Mouse (Mus musculus) limb, embryonic 11.5 days (tissue): ENCODE data around the gene Ppig. TPM values are rescaled to one million over a fixed set of nuclear protein-coding genes. Genes with fewer than 3 reads are reported as not detected.

Source experiments
- ATAC-seq: fragments of 200-750 bp; cut with Nextera tagmentation; 2 replicates; pipeline ENCODE4 v1.8.0; 2017; ENCODE audit warnings: low read depth; ENCODE audit not compliant: insufficient number of reproducible peaks, low FRiP score, low TSS enrichment
- DNase-seq: peaks from one replicate; pipeline ENCODE4 v3.0.0-alpha.2; 2015; ENCODE audit warnings: low spot score
- H3K27ac ChIP-seq: fragments of 300-500 bp; sonication (generic); replicated peaks from 2 replicates; pipeline ENCODE4 v1.5.1; 2014; ENCODE audit warnings: low read depth, mild to moderate bottlenecking, low read length
- H3K27me3 ChIP-seq: fragments of 300-500 bp; sonication (generic); 2 replicates; pipeline ENCODE4 v1.6.1; 2014; ENCODE audit warnings: mild to moderate bottlenecking, low read length, mixed read lengths; ENCODE audit not compliant: control insufficient read depth, insufficient read depth
- H3K36me3 ChIP-seq: fragments of 300-500 bp; sonication (generic); 2 replicates; pipeline ENCODE4 v1.6.1; 2014; ENCODE audit warnings: mild to moderate bottlenecking, low read length, moderate library complexity, mixed read lengths; ENCODE audit not compliant: control insufficient read depth, insufficient read depth
- H3K4me1 ChIP-seq: fragments of 300-500 bp; sonication (generic); 2 replicates; pipeline ENCODE4 v1.6.1; 2014; ENCODE audit warnings: low read length, mixed read lengths; ENCODE audit not compliant: control insufficient read depth, insufficient read depth
- H3K4me2 ChIP-seq: fragments of 300-500 bp; sonication (generic); 2 replicates; pipeline ENCODE4 v1.6.1; 2014; ENCODE audit warnings: low read depth, mild to moderate bottlenecking, moderate library complexity; ENCODE audit not compliant: severe bottlenecking
- H3K4me3 ChIP-seq: fragments of 300-500 bp; sonication (generic); 2 replicates; pipeline ENCODE4 v1.5.1; 2014; ENCODE audit warnings: low read depth, low read length
- H3K9ac ChIP-seq: fragments of 300-500 bp; sonication (generic); 2 replicates; pipeline ENCODE4 v1.6.1; 2014; ENCODE audit warnings: mild to moderate bottlenecking, low read length
- H3K9me3 ChIP-seq: fragments of 300-500 bp; sonication (generic); 2 replicates; pipeline ENCODE4 v1.6.1; 2016; ENCODE audit warnings: low read length; ENCODE audit not compliant: control insufficient read depth
- WGBS: fragments of 180-500 bp; shearing (Covaris S2); extraction: QIAGEN DNeasy Blood & Tissue Kit; methylation state at CpG from one replicate; pipeline ENCODE4 v1.1.7; 2014; 5-methylcytosine and 5-hydroxymethylcytosine counted together
- polyA plus RNA-seq: library from polyadenylated mRNA; unstranded; fragments of >200 nt; fragmentation: Nextera tagmentation; extraction: Ambion mirVana; gene quantifications from 2 replicates; pipeline ENCODE4 v1.2.1, GENCODE M21; 2014

Ppig gene
- polyA plus RNA-seq, 1 experiment from 2014 or later = 138 TPM

DNA sequence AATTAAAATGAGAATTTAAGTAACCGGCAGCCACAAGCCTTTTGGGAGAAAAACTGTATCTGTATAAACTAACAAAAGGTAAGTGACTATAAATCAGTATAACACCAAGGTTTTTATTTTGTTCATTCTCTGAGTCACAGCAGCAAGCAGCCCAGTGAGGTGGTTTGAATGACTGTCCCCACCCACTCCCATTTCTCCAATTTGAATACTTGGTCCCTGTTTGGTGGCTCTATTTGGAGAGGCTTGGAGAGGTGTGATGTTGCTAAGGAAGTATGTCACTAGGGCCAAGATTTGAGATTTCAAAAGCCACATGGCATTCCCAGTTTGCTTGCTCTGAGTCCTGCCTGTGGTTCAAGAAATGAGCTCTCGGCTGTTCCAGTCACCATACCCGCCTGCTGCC is 32.1 kb upstream of the Ppig start:
- no peaks in the 10 kb centered on the region for H3K4me1 ChIP-seq
- no peak overlapping the region for H3K4me3 ChIP-seq
- no peaks in the 10 kb centered on the region for H3K9me3 ChIP-seq
- ATAC-seq = no peak
- no peak overlapping the region for H3K9ac ChIP-seq
- H3K4me2 ChIP-seq = no peak overlapping the region
- H3K27me3 ChIP-seq = no peaks in the 10 kb centered on the region
- H3K27ac ChIP-seq = no peak overlapping the region
- DNase-seq = no peak
- WGBS = 89% methylated on average over 3 of the region's 3 CpGs
- peaks cover 2% of the 10 kb centered on the region; the same call in 1 of the 2 replicates for H3K36me3 ChIP-seq

DNA sequence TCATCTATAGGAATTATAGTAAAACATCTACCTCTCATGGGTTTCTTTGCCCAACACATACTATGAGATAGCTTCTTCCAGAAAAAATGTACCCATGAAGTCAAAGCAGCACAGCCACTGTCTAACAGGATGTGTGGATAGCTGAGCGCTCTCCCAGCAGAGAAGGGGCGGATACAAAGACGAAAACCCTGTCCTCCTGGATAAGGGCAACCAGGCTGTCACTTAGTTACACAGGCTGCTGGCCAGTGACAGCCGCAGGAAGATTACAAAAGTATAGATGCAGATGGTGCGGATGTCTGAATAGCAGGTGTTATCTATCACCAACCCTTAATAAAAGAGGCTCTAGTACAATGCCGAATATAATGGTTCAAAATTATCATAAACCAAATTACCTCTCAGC is 31.5 kb upstream of the Ppig start:
- Histone ChIP-seq H3K27me3 (no peaks in the 10 kb centered on the region), H3K4me3 (no peak overlapping the region), H3K4me1 (no peaks in the 10 kb centered on the region), H3K36me3 (peaks cover 2% of the 10 kb centered on the region; the same call in 1 of the 2 replicates), H3K9ac (no peak overlapping the region), H3K4me2 (no peak overlapping the region), H3K9me3 (no peaks in the 10 kb centered on the region), H3K27ac (no peak overlapping the region)
- WGBS = 98% methylated on average over 6 of the region's 6 CpGs
- ATAC-seq (no peak), DNase-seq (no peak)

DNA sequence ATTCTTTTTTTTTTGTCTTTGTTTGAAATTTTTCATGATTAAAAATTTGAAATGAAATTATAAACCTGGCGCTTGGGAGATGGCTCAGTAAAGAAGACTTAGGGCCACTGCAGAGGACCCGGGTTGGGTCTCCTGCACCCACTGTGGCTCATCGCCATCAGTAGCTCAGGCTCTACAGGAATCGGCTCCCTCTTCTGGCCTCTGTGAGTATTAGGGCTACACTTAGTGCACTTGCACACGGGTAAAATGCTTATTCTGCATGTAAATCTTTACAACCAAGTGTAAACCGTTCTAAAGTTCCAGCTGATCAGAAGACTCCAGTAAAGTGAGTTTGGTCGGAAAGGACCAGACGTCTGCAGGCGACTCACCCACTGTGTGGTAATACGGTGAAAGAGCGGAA is 28.8 kb upstream of the Ppig start:
- Histone ChIP-seq H3K4me1 (no peaks in the 10 kb centered on the region), H3K4me3 (no peak overlapping the region), H3K9ac (no peak overlapping the region), H3K4me2 (no peak overlapping the region), H3K27ac (no peak overlapping the region), H3K9me3 (no peaks in the 10 kb centered on the region), H3K36me3 (peaks cover 2% of the 10 kb centered on the region), H3K27me3 (no peaks in the 10 kb centered on the region)
- ATAC-seq = no peak
- no peak for DNase-seq
- WGBS = 90% methylated on average over 11 of the region's 11 CpGs

DNA sequence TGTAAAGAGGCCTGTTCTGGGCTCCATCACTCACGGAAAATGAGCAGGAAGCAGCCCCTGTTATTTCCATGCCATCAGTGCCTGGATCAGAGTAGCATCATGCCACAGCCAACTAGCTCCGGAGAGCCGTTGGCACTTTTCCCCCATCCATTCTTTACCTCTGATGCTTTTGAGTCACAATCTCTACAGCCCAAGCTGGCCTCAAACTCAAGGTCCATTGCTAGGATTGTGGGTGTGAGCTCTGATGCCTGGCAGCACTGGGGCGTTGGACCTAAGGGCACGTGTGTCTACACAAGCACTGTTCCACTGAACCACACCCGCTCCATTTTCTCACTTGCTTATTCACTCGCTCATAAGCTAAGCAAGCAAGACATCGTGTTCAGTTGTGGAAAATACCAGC is 21.9 kb upstream of the Ppig start:
- H3K4me2 ChIP-seq = no peak overlapping the region
- no peak overlapping the region for H3K27ac ChIP-seq
- H3K36me3 ChIP-seq = peaks cover 2% of the 10 kb centered on the region; the same call in 1 of the 2 replicates
- H3K9ac ChIP-seq = no peak overlapping the region
- H3K9me3 ChIP-seq = no peaks in the 10 kb centered on the region
- DNase-seq = no peak
- WGBS = 88% methylated on average over 8 of the region's 8 CpGs
- no peak overlapping the region for H3K4me3 ChIP-seq
- H3K4me1 ChIP-seq = no peaks in the 10 kb centered on the region
- no peaks in the 10 kb centered on the region for H3K27me3 ChIP-seq
- ATAC-seq = no peak

- H3K4me3 ChIP-seq = no peak overlapping the region
- H3K36me3 ChIP-seq = no peaks in the 10 kb centered on the region
- DNase-seq (no peak), ATAC-seq (no peak)
- H3K4me1 ChIP-seq = no peaks in the 10 kb centered on the region
- H3K9ac ChIP-seq = no peak overlapping the region
- no peaks in the 10 kb centered on the region for H3K27me3 ChIP-seq
- no peak overlapping the region for H3K27ac ChIP-seq
- 92% methylated on average over 14 of the region's 14 CpGs for WGBS
- H3K9me3 ChIP-seq = no peaks in the 10 kb centered on the region
- H3K4me2 ChIP-seq = no peak overlapping the region
Observed at GRCm38 (mm10) chr2:69712171-69712570, 10.2 kb upstream of the Ppig start.

GRCm38 (mm10) chr2:69712981-69713625 is 9.2 kb upstream of the Ppig start, which contains the start of gene Fastkd1:
Fastkd1 (minus strand) TSS chr2:69713516.
- WGBS = under 1% methylated on average over 39 of the region's 39 CpGs
- Histone ChIP-seq H3K36me3 (no peaks in the 10 kb centered on the region), H3K9ac (peak within 1 kb of the TSS; percentile 81), H3K4me3 (peak within 1 kb of the TSS; percentile 82), H3K27me3 (no peaks in the 10 kb centered on the region), H3K27ac (0 out of 2 replicates have a peak within 1 kb of the TSS, but pooled peaks have one; percentile 14), H3K4me2 (peak within 1 kb of the TSS; percentile 67), H3K4me1 (no peaks in the 10 kb centered on the region), H3K9me3 (no peaks in the 10 kb centered on the region)
- DNase-seq = peak; percentile 85
- peak; percentile 96 for ATAC-seq

GRCm38 (mm10) chr2:69713626-69714014 is 8.7 kb upstream of the Ppig start:
- Histone ChIP-seq H3K9me3 (no peaks in the 10 kb centered on the region), H3K36me3 (no peaks in the 10 kb centered on the region), H3K9ac (no peak overlapping the region), H3K27me3 (no peaks in the 10 kb centered on the region), H3K4me1 (no peaks in the 10 kb centered on the region), H3K27ac (no peak overlapping the region), H3K4me2 (peak overlapping the region; percentile 67), H3K4me3 (peak overlapping the region; percentile 82; the same call in 1 of the 2 replicates)
- 35% methylated on average over 4 of the region's 4 CpGs for WGBS
- DNase-seq (no peak), ATAC-seq (no peak)

GRCm38 (mm10) chr2:69714126-69714525 is 8.2 kb upstream of the Ppig start:
- ATAC-seq = no peak
- WGBS = 81% methylated on average over 5 of the region's 5 CpGs
- no peak overlapping the region for H3K27ac ChIP-seq
- no peaks in the 10 kb centered on the region for H3K27me3 ChIP-seq
- no peak overlapping the region for H3K4me2 ChIP-seq
- no peaks in the 10 kb centered on the region for H3K36me3 ChIP-seq
- no peaks in the 10 kb centered on the region for H3K4me1 ChIP-seq
- no peak overlapping the region for H3K9ac ChIP-seq
- H3K4me3 ChIP-seq = no peak overlapping the region
- no peaks in the 10 kb centered on the region for H3K9me3 ChIP-seq
- DNase-seq = no peak

DNA sequence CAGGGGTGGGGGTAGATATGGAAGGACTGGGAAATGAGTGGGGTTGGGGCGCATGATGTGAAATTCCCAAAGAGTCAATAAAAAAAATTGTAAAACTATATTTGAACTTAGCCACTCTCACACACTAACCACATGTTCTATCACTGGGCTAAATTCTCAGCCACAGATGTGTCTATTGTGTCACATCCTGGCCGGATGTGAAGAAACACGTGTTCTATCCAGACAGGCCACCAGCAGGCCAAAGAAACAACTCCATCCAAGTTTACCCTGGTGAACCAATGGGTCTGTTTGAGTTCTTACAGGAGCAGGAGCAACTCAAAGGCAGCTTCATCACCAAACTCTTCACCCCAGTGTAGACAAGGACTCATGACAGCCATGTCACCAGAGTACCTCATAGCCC is 5.9 kb upstream of the Ppig start:
- Histone ChIP-seq H3K27me3 (no peaks in the 10 kb centered on the region), H3K27ac (no peak overlapping the region), H3K9me3 (no peaks in the 10 kb centered on the region), H3K36me3 (no peaks in the 10 kb centered on the region), H3K4me3 (no peak overlapping the region), H3K9ac (no peak overlapping the region), H3K4me1 (no peaks in the 10 kb centered on the region), H3K4me2 (no peak overlapping the region)
- 81% methylated on average over 3 of the region's 3 CpGs for WGBS
- no peak for ATAC-seq
- no peak for DNase-seq
